Mouse (Mus musculus) WW6 (cell line): Measurements from ENCODE around the gene Icam2.

ENCODE experiments used
- DNase-seq: peaks from one replicate; pipeline ENCODE4 v3.0.0-alpha.2; 2013; ENCODE audit warnings: low read depth, low spot score

Icam2 gene

DNA sequence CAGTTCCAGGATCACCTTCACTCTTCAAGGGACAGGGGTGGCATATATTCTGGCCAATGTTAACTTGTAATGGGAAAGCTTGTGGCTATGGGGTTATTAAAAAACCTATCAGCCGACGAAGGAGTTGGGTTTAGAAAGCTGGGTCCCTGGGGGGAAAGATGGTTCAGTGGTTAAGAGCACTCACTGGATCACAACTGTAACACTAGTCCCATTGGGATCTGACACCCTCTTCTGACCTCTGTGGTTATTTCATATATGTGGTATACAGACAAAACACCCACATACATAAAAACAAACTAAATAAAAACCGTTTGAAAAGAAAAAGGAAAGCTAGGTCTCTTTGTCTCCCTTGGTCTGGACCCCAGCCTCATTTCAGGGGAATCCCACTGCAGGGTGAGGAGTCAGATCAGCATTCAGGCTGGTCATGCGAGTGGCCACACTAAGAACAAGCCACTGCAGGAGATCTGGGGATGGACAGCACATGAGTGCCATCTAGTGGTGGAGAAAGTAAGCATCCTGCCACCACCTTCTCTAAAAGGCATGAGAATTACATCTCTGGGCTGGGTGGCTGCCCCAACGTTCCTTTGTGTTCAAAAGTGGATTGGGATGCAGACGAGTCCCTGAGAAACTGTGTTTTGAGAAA, 3.8 kb upstream of the Icam2 start:
- DNase-seq = peak; percentile 55

- no peak for DNase-seq
Observed at GRCm38 (mm10) chr11:106390757-106391156, 2.9 kb upstream of the Icam2 start.

GRCm38 (mm10) chr11:106389611-106390010, 1.7 kb upstream of the Icam2 start:
- DNase-seq = no peak

- DNase-seq = no peak
Observed at GRCm38 (mm10) chr11:106387020-106387419, 855 bp downstream of the Icam2 start.

- DNase-seq = no peak
Observed at GRCm38 (mm10) chr11:106386409-106386808, 1.5 kb downstream of the Icam2 start.

DNA sequence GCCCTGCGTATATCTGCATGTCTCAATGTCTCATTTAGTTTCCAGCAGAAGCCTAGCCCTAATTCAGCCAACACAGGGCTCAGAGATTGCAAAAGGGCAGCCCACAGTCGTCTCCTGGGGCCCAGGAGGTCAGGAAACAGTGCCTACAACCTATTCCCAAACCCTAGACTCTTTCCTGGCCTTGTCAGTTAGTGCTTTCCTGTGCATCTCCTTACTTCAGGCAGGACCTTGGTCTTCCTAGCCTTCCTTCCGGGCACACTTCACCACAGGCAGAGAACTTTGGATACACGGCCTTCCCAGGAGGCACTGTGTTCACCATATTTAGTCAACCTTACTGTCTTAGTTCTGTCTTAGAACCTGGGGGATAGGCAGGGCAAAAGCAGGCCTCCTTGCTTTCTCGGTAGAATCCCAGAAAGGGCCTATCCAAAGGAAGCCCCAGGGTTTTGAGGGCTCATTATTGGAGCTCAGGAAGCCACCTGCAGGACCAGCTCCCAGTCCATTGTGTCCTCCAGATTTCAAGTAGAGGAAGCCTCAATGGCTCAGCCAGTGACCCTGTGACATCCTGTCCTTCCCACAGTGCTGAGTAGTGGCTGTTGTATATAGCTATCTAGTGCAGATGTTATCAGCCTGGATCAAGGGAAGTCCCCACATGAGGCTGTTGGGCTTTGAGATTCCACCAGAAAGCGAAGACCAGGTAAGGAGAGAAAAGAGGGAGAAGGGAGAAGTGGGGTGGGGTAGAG, 4.7 kb downstream of the Icam2 start:
- DNase-seq = no peak

DNA sequence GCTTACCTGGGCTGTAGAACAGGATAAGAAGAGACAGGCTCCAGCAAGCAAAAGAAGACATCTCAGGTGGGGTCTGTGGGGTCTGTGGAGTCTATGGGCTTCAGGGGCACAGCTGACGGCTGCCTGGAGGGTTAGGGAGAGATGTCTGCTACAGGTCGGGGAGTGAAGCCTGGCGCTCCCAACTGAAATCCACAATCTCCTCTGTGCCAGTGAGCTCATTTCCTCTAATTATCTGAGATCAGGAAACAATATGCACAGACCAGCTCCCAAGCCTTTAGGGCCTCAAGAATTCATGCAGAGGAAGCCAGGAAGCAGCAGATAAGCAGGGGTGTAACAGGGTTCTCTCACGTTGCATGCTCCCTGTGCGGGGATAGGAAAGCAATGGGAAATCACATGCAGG, 5.5 kb downstream of the Icam2 start:
- no peak for DNase-seq

- no peak for DNase-seq
Observed at GRCm38 (mm10) chr11:106381883-106382282, 6.0 kb downstream of the Icam2 start.

DNA sequence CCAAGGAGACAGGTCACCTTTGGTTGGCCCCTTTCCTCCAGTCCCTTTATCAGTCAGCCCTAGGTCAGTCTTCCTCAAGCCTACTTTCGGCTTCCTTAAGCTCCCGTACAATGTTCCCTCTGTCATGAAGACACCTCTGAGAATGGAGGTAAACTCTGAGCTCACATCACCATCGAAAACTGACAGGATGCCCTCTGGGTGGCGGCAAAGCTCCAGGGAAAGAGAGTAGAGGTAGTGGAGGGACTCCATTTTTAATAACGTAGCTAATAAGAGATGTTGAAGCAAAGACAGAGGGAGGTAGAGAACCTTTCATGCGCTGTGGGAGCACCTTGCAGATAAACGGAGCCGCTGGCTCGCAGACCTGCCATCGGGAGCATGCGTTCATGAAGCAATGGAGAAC, 6.9 kb downstream of the Icam2 start:
- no peak for DNase-seq

DNA sequence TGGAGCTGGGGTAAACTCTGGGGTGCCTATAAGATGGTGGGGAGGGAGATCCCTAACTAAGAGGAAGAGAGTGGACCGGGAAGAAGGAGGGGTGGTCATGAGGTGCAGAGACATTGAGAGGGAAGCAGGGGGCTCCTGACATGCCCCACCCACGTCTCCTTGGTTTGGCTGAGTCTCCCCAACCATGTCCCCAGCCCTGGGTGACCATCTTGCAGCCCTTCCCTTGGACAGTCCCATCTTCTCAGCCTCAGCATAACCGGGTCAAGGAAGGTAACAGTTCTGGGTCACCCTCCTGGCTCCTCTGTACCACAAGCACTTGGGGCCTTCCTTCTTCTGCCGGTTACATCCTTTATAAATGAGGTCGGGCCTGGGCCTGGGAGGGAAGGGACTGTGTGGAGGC, 12.9 kb downstream of the Icam2 start:
- DNase-seq = no peak

DNA sequence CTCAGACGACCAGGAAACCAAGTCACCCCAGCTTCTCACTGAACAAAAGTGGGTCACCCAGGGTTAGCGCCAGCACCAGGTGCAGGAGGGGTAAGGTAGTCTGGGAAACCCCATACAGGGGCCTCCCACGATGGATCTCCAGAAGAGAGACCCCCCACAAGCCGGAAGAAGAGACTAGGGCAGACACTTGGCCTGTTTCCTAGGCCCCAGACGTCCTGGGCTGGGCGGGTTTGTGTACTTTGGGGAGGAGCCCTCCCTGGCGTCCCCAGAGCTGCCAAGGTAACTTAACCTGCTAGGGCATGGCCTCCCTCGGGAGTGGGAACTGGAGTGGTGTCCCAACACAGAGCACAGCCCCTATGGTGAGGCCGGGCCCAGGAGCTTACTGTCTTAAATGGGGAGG, 13.3 kb downstream of the Icam2 start:
- no peak for DNase-seq

DNA sequence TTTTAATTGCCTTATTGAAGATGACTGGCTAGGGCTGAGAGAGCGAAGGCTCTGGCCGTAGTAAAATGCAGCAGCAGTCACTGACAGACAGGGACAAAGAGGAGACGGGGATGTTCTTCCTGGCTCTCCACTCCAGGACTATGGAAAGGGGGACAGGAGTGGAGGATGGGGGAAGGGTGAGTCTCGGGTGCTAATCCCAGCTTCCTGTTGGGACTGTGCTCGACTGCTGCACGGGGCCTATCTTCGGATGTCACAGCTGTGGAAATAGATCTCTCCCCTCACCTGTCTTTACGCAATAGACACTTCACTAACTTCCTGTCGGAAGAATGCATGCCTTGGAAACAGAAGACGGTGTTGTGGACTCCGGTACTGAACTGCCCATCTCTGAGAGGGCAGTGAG, 13.9 kb downstream of the Icam2 start:
- no peak for DNase-seq

DNA sequence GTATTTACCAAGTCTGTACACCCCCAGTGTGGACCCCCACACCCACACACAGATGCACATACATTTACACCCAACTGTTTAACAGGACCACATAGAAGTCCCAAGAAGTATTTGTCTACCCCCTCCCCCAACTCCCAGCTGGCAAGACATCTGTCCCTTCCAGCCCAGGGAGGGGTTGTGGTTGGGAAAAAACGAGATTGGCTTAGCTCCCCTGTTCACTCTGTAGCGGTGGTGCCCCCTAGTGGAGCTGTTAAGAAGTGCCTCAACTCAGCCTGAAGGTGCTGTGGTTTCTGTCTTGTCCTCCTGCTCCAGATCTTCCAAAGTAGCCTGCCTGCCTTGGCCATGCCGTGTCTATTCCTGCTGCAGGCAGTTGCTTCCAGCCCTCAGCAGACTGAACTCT, 21.6 kb downstream of the Icam2 start:
- peak; percentile 61 for DNase-seq

- DNase-seq = no peak
Observed at GRCm38 (mm10) chr11:106365366-106365765, 22.5 kb downstream of the Icam2 start, which contains the start of gene Prr29. Prr29 (plus strand) TSS chr11:106365472.

- no peak for DNase-seq
Observed at GRCm38 (mm10) chr11:106364712-106365111, 23.2 kb downstream of the Icam2 start.

GRCm38 (mm10) chr11:106359350-106359749, 28.5 kb downstream of the Icam2 start:
- peak; percentile 47 for DNase-seq

- no peak for DNase-seq
Observed at GRCm38 (mm10) chr11:106355382-106356128, 32.3 kb downstream of the Icam2 start.

- DNase-seq = no peak
Observed at GRCm38 (mm10) chr11:106354181-106354580, 33.7 kb downstream of the Icam2 start.

GRCm38 (mm10) chr11:106353188-106353587, 34.7 kb downstream of the Icam2 start, which contains the start of gene Scn4a:
Scn4a (minus strand) TSS chr11:106353288.
- no peak for DNase-seq

GRCm38 (mm10) chr11:106351941-106352340, 35.9 kb downstream of the Icam2 start:
- DNase-seq = no peak

GRCm38 (mm10) chr11:106351253-106351652, 36.6 kb downstream of the Icam2 start:
- DNase-seq = no peak

- DNase-seq = no peak
Observed at GRCm38 (mm10) chr11:106350853-106351252, 37.0 kb downstream of the Icam2 start.
